Mouse (Mus musculus) CH12F3 (cell line): ENCODE measurements around the gene Reep6.

Experiments
- in situ Hi-C: fragments of 300-500 bp; cut with MboI; formaldehyde crosslinking; loops from 2 replicates; pipeline ENCODE4 v1.14.3; 2020; ENCODE audit warnings: low sequenced_read_pairs

The Reep6 gene

DNA sequence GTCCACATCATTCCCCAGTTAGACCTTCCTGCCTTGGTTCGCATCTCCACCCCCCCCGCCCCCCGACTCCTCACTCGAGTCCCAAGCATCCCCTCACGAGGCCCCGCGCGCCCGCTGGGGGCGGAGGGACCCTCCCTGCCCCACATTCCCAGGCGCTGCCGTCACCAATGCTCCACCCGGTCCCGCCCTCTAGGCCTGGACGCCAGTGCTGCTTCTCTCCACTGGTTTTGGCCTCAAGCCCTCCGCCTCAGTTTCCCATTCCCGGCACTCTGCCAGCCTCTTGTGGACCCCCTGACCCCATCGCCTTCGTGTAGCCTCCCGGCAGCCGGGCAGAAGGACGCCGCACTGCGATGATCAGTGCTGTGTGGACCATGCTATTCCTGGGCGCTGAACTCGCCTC is 19.2 kb downstream of the Reep6 start:
- in situ Hi-C loops: no loop called here

DNA sequence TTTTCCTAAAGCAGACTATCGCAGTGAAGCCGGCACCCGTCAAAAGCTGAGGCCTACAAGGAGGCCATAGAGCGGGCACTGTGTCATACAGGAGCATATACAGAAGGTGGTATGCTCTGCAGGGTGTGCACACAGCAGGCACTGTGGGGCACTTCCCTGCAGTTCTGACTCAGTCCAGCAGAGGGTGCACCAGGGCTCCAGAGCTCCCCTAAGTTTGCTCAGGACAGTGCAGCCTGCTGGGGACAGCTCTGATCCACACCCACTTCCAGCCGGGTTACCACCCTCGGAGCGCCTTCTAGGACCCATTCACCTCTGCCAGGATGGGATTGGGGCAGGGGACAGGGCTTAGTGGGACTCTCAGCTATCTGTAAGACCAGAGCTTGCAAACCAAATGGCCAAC is 20.5 kb downstream of the Reep6 start:
- in situ Hi-C loops: no loop called here

GRCm38 (mm10) chr10:80351896-80352295 is 22.1 kb downstream of the Reep6 start:
- in situ Hi-C loops: no loop called here

DNA sequence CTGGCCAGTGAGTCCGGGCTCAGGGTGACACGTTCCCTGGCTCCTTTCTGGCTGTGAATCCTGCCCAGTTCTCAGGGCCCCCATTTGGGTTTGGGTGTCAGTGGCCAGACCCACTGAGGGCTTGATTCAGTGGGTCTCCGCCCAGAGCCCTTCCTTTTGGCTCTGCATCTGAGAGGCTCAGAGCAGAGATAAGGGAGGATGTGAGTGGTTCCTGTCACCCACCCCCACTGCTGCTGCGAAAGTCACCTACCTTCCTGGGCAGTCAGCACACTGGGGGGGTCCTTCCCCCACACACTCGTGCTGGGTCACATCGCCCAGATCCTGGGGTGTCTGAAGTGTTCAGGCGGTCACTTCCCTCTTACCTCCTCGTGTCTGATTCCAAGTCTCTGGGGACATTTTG is 23.0 kb downstream of the Reep6 start:
- in situ Hi-C loops: no loop called here

DNA sequence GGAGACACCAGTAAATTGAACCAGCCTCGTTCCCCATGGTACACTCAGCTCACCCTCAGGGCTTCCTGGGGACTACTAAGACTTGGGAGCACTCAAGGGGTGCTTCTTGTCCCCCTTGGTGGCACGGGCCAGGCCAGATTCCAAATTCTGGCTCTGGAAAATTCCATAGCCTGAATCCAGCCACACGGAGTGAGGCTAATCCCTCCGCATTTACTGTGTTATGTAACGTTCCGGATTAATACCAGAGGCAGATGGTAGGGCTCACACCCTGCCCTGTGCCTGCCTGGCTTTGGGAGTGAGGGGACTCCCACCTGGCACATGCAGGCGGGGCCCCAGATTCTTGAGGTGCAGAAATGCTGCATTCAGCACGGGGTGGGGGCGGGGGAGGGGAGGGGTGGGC is 25.7 kb downstream of the Reep6 start:
- in situ Hi-C loops: no loop called here

GRCm38 (mm10) chr10:80356001-80356682 is 26.4 kb downstream of the Reep6 start, which contains the start of gene Plk5:
TSS of gene Plk5 (plus strand) at chr10:80356459.
- in situ Hi-C loops: no loop called here

DNA sequence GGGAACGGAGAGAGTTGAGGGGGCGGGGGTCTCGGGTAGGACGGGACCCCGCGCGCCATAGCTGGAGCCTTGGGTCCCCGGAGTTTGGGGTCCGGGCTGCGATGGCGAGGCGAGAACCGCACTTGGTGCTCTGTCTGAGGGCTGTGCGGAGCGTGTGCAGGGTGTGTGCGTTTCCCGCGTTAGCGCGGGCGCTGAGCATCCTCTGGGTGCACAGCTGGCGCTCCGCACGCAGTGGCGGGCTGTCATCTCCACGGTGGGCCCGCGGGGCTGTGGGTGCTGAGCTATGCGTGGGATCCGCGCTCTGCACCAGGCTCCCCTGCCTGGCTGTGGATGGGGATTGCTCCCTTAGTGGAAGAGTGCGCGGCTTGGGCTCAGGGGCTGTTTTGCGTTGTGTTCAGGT is 27.0 kb downstream of the Reep6 start:
- in situ Hi-C loops: no loop called here

DNA sequence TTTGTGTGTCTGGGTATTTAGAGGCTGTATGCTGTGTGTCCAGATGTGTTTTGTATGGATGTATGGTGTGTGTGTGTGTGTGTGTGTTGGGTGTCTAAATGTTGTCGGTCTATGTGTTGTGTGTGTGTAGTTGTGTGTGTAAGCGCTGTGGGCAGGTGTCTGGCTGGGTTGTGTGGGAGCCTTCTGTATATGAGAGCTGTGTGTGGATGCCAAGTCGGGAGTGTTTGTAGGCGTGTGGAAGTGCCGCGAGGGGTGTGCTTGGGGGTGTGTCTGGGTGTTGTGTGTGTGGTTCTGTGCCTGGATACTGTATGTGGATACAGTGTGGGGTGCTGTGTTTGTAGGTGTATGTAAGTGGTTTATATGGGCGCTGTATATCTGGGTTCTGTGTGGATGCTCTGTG is 27.6 kb downstream of the Reep6 start:
- in situ Hi-C loops: no loop called here

DNA sequence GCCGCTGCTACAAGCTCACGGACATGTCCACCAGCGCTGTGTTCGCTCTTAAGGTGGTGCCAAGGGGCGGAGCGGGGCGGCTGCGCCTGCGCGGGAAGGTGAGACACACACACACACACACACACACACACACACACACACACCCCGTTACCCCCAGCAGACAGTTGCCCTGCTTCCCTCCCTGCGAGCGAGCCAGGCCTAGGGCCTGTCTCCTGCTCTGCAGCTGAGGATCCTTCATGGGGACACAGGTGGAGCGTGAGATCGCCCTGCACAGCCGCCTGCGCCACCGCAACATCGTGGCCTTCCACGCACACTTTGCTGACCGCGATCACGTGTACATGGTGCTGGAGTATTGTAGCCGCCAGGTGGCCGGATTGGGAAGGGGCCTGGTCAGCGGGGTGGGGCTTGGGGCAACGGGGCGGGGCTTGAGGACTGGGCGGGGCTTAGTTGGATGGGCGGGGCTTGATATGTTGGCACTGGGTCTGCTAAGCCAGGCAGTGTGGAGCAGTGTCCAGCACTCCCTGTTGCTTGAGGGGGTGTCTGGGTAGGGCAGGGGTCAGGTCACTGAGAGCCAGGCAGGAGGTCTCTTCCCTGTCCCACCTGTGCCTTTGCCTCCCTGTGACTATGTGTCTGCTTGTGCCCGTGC is 28.4 kb downstream of the Reep6 start:
- in situ Hi-C loops: no loop called here

GRCm38 (mm10) chr10:80363734-80364133 is 34.0 kb downstream of the Reep6 start:
- in situ Hi-C loops: no loop called here

- in situ Hi-C loops: no loop called here
These were observed 36.0 kb downstream of the Reep6 start for GRCm38 (mm10) chr10:80365736-80366135.

DNA sequence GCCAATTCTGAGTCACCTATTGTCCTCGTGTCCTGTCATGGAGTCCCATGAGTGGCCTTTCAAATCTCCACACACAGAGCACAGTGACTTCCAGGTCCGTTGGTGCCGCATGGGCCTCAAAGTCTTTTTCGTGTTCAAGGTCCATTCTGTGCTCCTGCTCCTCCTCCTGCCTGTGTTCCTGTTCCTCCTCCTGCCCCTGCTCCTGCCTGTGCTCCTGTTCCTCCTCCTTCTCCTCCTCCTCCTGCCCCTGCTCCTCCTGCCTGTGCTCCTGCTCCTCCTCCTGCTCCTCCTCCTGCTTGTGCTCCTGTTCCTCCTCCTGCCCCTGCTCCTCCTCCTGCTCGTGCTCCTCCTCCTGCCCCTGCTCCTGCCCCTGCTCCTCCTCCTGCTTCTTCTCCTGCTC is 38.2 kb downstream of the Reep6 start:
- in situ Hi-C loops: no loop called here

DNA sequence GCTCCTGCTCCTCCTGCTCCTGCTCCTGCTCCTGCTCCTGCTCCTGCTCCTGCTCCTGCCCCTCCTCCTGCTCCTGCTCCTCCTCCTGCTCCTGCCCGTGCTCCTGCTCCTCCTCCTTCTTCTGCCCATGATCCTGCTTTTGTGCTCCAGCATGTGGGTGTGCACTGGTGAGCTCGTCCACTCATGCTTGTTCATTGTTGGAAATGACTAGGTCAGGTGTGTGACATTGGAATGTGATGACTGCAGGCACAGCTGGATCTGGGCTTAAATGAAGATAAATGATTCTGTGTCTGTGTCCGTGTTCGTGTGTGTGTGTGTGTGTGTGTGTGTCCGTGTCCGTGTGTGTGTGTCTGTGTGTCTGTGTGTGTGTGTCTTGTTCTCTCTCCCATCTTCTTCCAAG is 38.6 kb downstream of the Reep6 start:
- in situ Hi-C loops: no loop called here

DNA sequence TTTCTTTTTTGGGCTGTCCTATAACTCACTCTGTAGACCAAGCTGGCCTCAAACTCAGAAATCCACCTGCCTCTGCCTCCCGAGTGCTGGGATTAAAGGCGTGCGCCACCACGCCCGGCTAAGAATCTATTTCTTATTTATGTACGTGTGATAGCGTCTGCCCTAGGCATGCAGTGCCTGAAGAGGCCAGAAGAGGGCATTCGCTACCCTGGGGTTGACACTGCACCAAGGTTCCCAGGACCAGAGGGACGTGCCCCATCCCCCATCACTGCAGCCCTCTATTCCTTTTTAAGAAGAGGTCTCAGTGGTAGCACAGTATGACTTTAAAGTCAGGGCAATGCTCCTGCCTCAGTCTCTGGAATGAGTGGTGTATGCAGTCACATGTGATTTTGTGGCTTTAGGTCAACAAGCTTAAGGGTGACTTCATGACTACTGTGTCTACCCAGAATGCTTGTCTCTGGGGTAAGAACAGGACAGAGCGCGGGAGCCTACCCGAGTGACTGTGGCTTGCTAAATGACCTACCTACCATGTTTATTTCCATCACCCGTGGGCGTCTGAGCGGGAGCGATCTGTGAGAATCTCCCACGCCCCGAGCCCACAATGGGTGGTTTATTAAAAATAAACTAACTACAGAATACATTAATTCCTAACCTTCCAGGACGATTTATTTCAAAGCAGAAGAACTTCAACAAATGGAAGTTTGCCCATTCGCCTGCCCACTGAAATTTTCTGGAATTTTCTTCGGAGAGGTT is 40.4 kb downstream of the Reep6 start:
- in situ Hi-C loops: no loop called here

DNA sequence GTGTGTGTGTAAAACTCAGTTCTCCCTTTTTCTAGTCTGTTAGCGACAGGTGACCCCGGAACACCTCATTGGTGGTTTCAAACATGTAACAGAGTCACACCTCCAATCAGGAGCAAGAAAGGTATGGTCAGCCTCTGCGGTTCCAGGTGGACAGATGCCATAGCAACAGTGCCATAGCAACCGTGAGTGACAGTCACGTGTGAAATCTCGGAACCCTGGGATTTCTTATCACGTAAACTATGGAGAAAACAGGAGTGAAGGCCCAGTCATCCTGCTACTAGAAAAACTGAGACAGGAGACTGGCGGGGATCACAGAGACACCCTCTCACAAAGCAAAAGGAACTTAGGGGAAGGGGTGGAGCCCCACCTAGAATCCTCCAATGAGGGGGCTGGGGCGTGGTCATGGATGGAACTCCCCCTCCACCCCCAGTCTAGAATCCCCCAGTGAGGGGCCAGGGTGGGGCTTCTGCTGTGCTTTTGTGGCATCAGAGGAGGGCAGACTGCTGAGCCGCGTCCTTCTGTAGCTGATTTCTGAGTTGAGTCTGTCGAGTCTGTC is 41.7 kb downstream of the Reep6 start:
- in situ Hi-C loops: no loop called here

GRCm38 (mm10) chr10:80371983-80372382 is 42.2 kb downstream of the Reep6 start:
- in situ Hi-C loops: no loop called here

- in situ Hi-C loops: no loop called here
These were observed 43.0 kb downstream of the Reep6 start for GRCm38 (mm10) chr10:80372706-80373105.

DNA sequence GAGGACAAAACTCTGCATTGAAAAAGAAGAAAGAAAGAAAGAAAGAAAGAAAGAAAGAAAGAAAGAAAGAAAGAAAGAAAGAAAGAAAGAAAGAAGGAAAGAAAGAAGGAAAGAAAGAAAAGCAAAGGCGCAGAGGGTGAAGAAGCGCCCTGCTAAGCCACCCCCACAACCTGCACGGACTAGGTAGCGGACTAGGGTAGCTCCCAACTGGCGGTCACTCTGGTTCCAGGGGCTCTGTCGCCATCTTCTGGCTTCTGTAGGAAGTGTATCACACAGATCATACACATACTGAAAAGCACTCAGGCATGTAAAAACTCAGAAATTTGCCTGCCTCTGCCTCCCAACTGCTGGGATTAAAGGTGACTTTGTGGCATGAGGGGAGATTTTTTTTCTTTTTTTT is 44.3 kb downstream of the Reep6 start:
- in situ Hi-C loops: no loop called here

GRCm38 (mm10) chr10:80376160-80376559 is 46.4 kb downstream of the Reep6 start:
- in situ Hi-C loops: no loop called here

DNA sequence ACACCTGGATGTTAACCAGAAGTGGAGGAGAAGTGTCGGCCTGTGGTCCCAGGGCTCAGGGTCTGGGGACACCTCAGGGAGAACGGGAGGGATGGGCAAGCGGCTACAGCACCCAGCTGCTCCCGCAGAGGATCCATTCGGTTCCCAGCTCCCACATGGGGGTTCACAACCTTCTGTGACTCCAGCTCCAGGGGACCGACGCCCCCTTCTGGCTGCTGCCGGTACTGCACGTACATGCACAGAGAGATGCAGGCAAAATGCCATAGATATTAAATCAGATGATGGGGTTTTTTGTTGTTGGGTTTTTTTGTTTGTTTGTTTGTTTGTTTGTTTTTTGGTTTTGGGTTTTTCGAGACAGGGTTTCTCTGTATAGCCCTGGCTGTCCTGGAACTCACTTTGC is 48.0 kb downstream of the Reep6 start:
- in situ Hi-C loops: no loop called here

DNA sequence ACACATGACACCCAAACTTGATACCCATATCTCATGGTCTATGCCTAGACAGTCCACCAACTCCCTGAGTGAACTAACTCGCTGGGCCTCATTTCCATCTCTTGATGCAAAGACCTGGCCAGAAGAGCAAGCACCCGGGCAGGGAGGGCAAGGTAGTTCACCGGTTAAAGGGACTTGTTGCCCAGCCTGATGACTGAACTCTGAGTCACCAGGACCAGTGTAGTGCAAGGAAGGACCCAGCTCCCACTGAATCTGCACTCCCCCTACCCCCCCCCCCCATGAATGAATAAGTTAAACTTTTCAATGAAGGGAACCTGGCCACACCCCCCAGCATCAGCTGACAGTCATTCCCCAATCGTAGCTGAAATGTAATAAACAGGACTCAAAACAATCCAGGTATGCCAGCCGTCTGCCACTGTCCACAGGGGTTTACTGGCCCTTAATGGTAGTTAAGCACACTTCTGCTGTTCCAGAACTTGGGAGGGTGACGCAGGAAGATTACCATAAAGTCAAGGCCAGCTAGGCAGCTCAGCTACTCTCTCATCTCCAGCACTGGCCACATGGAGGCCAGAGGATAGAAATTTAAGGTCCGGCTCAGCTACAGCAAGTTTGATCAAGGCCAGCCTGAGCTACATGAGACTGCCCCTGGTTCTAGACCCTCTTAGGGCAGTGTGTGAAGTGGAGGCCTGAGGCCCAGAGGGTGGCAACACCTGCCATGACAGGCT is 53.0 kb downstream of the Reep6 start:
- in situ Hi-C loops: no loop called here
